Mouse (Mus musculus) layer of hippocampus, adult 9-11 months (tissue): Measurements from ENCODE around the gene Arhgef28.

Experiments used
- DNase-seq: peaks from one replicate; pipeline ENCODE4 v3.0.0; 2022

Arhgef28 gene

GRCm38 (mm10) chr13:97898590-97898989, 307.6 kb downstream of the Arhgef28 start:
- no peak for DNase-seq

GRCm38 (mm10) chr13:97893031-97893825, 313.0 kb downstream of the Arhgef28 start:
- DNase-seq = no peak

- peak; percentile 85 for DNase-seq
Observed at GRCm38 (mm10) chr13:97892089-97892884, 314.0 kb downstream of the Arhgef28 start.

- no peak for DNase-seq
Observed at GRCm38 (mm10) chr13:97888046-97888445, 318.2 kb downstream of the Arhgef28 start.

- DNase-seq = no peak
Observed at GRCm38 (mm10) chr13:97887558-97887957, 318.7 kb downstream of the Arhgef28 start.

GRCm38 (mm10) chr13:97883629-97884028, 322.6 kb downstream of the Arhgef28 start:
- DNase-seq = no peak

- DNase-seq = no peak
Observed at GRCm38 (mm10) chr13:97876450-97876849, 329.8 kb downstream of the Arhgef28 start.

- no peak for DNase-seq
Observed at GRCm38 (mm10) chr13:97876031-97876430, 330.2 kb downstream of the Arhgef28 start.

GRCm38 (mm10) chr13:97869428-97869827, 336.8 kb downstream of the Arhgef28 start:
- DNase-seq = no peak

- DNase-seq = no peak
Observed at GRCm38 (mm10) chr13:97867322-97867962, 338.8 kb downstream of the Arhgef28 start.

GRCm38 (mm10) chr13:97859071-97859470, 347.2 kb downstream of the Arhgef28 start:
- no peak for DNase-seq

GRCm38 (mm10) chr13:97857860-97858259, 348.4 kb downstream of the Arhgef28 start:
- DNase-seq = no peak

GRCm38 (mm10) chr13:97853356-97853968, 352.8 kb downstream of the Arhgef28 start:
- DNase-seq = no peak
